Mouse (Mus musculus): ENCODE measurements around the gene Ell3. TPM values are rescaled to one million over a fixed set of nuclear protein-coding genes. Genes with fewer than 3 reads are reported as not detected.
A peak's percentile ranks its signal among the peaks of the same experiment; 100 is the strongest.
"Not testable (repeated sequence)": the region's sequence is repeated elsewhere in the genome, so short reads cannot be mapped to it uniquely, and the experiment has no call there.

The Ell3 gene
- polyA plus RNA-seq, 1 experiment from 2014 or later = 3.6 TPM

- not testable (repeated sequence) for H3K9me3 ChIP-seq (replicated peaks; ENCODE audit: control insufficient read depth, low read length); H3K4me3 ChIP-seq (ENCODE audit: low read depth, low read length); H3K4me2 ChIP-seq (ENCODE audit: low read depth, low read length); H3K36me3 ChIP-seq (ENCODE audit: control insufficient read depth, insufficient read depth); ATAC-seq (ENCODE audit: low read depth); H3K9ac ChIP-seq (ENCODE audit: low read depth, low read length); H3K27me3 ChIP-seq (ENCODE audit: control insufficient read depth, insufficient read depth, low read depth, low read length); H3K4me1 ChIP-seq (ENCODE audit: control insufficient read depth, low read depth, low read length); H3K27ac ChIP-seq (ENCODE audit: low read length)
- 88% methylated on average over 3 of the region's 3 CpGs for WGBS (ENCODE audit: insufficient replicate concordance)
These were observed 28.7 kb upstream of the Ell3 start for GRCm38 (mm10) chr2:121472783-121473182.

- 0 out of 2 replicates have a peak, but pooled peaks have one; percentile 17 for ATAC-seq (ENCODE audit: low read depth)
- H3K4me3 ChIP-seq (ENCODE audit: low read depth, low read length); H3K9me3 ChIP-seq (replicated peaks; ENCODE audit: control insufficient read depth, low read length); H3K27me3 ChIP-seq (ENCODE audit: control insufficient read depth, insufficient read depth, low read depth, low read length); H3K9ac ChIP-seq (ENCODE audit: low read depth, low read length); H3K4me1 ChIP-seq (ENCODE audit: control insufficient read depth, low read depth, low read length); H3K27ac ChIP-seq (ENCODE audit: low read length); H3K4me2 ChIP-seq (ENCODE audit: low read depth, low read length); H3K36me3 ChIP-seq (ENCODE audit: control insufficient read depth, insufficient read depth): not testable (repeated sequence)
- no CpG with 5 or more reads among the region's 6 CpGs for WGBS (ENCODE audit: insufficient replicate concordance)
These were observed 24.9 kb upstream of the Ell3 start for GRCm38 (mm10) chr2:121468982-121469381.

GRCm38 (mm10) chr2:121460071-121460470 lies 16.0 kb upstream of the Ell3 start:
- H3K4me3 ChIP-seq (ENCODE audit: low read depth, low read length) = no peak overlapping the region
- no peak for ATAC-seq (ENCODE audit: low read depth)
- no peaks in the 10 kb centered on the region for H3K9me3 ChIP-seq (replicated peaks; ENCODE audit: control insufficient read depth, low read length)
- no peak overlapping the region for H3K9ac ChIP-seq (ENCODE audit: low read depth, low read length)
- peaks cover 14% of the 10 kb centered on the region for H3K4me1 ChIP-seq (ENCODE audit: control insufficient read depth, low read depth, low read length)
- H3K27me3 ChIP-seq (ENCODE audit: control insufficient read depth, insufficient read depth, low read depth, low read length) = no peaks in the 10 kb centered on the region
- no peak overlapping the region for H3K4me2 ChIP-seq (ENCODE audit: low read depth, low read length)
- H3K36me3 ChIP-seq (ENCODE audit: control insufficient read depth, insufficient read depth) = peaks cover 6% of the 10 kb centered on the region; the same call in 1 of the 2 replicates
- WGBS (ENCODE audit: insufficient replicate concordance) = 70% methylated on average over 2 of the region's 2 CpGs
- H3K27ac ChIP-seq (ENCODE audit: low read length) = no peak overlapping the region

GRCm38 (mm10) chr2:121456692-121457642 lies 12.9 kb upstream of the Ell3 start, which contains the start of gene Serinc4:
Serinc4 (minus strand) TSS chr2:121456781.
- Histone ChIP-seq H3K4me3 (ENCODE audit: low read depth, low read length) (peak within 1 kb of the TSS; percentile 85), H3K36me3 (ENCODE audit: control insufficient read depth, insufficient read depth) (peaks cover 9% of the 10 kb centered on the region; the same call in 1 of the 2 replicates), H3K27me3 (ENCODE audit: control insufficient read depth, insufficient read depth, low read depth, low read length) (no peaks in the 10 kb centered on the region), H3K27ac (ENCODE audit: low read length) (peak within 1 kb of the TSS; percentile 93), H3K4me1 (ENCODE audit: control insufficient read depth, low read depth, low read length) (peaks cover 16% of the 10 kb centered on the region), H3K9me3 (replicated peaks; ENCODE audit: control insufficient read depth, low read length) (no peaks in the 10 kb centered on the region), H3K4me2 (ENCODE audit: low read depth, low read length) (peak within 1 kb of the TSS; percentile 81), H3K9ac (ENCODE audit: low read depth, low read length) (peak within 1 kb of the TSS; percentile 87)
- WGBS (ENCODE audit: insufficient replicate concordance) = 2% methylated on average over 41 of the region's 41 CpGs
- ATAC-seq (ENCODE audit: low read depth) = peak; percentile 97

GRCm38 (mm10) chr2:121455534-121455933 lies 11.5 kb upstream of the Ell3 start:
- peaks cover 24% of the 10 kb centered on the region for H3K4me1 ChIP-seq (ENCODE audit: control insufficient read depth, low read depth, low read length)
- no peak overlapping the region for H3K4me3 ChIP-seq (ENCODE audit: low read depth, low read length)
- no peak overlapping the region for H3K27ac ChIP-seq (ENCODE audit: low read length)
- 0 out of 2 replicates have a peak, but pooled peaks cover 9% of the 10 kb centered on the region for H3K36me3 ChIP-seq (ENCODE audit: control insufficient read depth, insufficient read depth)
- no peak overlapping the region for H3K9ac ChIP-seq (ENCODE audit: low read depth, low read length)
- no peaks in the 10 kb centered on the region for H3K9me3 ChIP-seq (replicated peaks; ENCODE audit: control insufficient read depth, low read length)
- H3K4me2 ChIP-seq (ENCODE audit: low read depth, low read length) = no peak overlapping the region
- 74% methylated on average over 5 of the region's 5 CpGs for WGBS (ENCODE audit: insufficient replicate concordance)
- no peak for ATAC-seq (ENCODE audit: low read depth)
- H3K27me3 ChIP-seq (ENCODE audit: control insufficient read depth, insufficient read depth, low read depth, low read length) = no peaks in the 10 kb centered on the region

GRCm38 (mm10) chr2:121453917-121454316 lies 9.8 kb upstream of the Ell3 start:
- no peak overlapping the region for H3K4me2 ChIP-seq (ENCODE audit: low read depth, low read length)
- no peak overlapping the region for H3K9ac ChIP-seq (ENCODE audit: low read depth, low read length)
- H3K4me1 ChIP-seq (ENCODE audit: control insufficient read depth, low read depth, low read length) = peaks cover 31% of the 10 kb centered on the region
- H3K9me3 ChIP-seq (replicated peaks; ENCODE audit: control insufficient read depth, low read length) = no peaks in the 10 kb centered on the region
- H3K4me3 ChIP-seq (ENCODE audit: low read depth, low read length) = no peak overlapping the region
- ATAC-seq (ENCODE audit: low read depth) = no peak
- H3K27me3 ChIP-seq (ENCODE audit: control insufficient read depth, insufficient read depth, low read depth, low read length) = no peaks in the 10 kb centered on the region
- 0 out of 2 replicates have a peak, but pooled peaks cover 9% of the 10 kb centered on the region for H3K36me3 ChIP-seq (ENCODE audit: control insufficient read depth, insufficient read depth)
- no peak overlapping the region for H3K27ac ChIP-seq (ENCODE audit: low read length)
- WGBS (ENCODE audit: insufficient replicate concordance) = 83% methylated on average over 6 of the region's 6 CpGs

GRCm38 (mm10) chr2:121452990-121453389 lies 8.9 kb upstream of the Ell3 start, which contains the start of gene Hypk:
Hypk (plus strand) TSS chr2:121453290.
- no peak for ATAC-seq (ENCODE audit: low read depth)
- 56% methylated on average over 4 of the region's 4 CpGs for WGBS (ENCODE audit: insufficient replicate concordance)
- Histone ChIP-seq H3K4me3 (ENCODE audit: low read depth, low read length) (no peak within 1 kb of the TSS), H3K4me2 (ENCODE audit: low read depth, low read length) (no peak within 1 kb of the TSS), H3K27ac (ENCODE audit: low read length) (no peak within 1 kb of the TSS), H3K36me3 (ENCODE audit: control insufficient read depth, insufficient read depth) (0 out of 2 replicates have a peak, but pooled peaks cover 3% of the 10 kb centered on the region), H3K4me1 (ENCODE audit: control insufficient read depth, low read depth, low read length) (peaks cover 32% of the 10 kb centered on the region), H3K9me3 (replicated peaks; ENCODE audit: control insufficient read depth, low read length) (no peaks in the 10 kb centered on the region), H3K9ac (ENCODE audit: low read depth, low read length) (no peak within 1 kb of the TSS), H3K27me3 (ENCODE audit: control insufficient read depth, insufficient read depth, low read depth, low read length) (no peaks in the 10 kb centered on the region)

GRCm38 (mm10) chr2:121452361-121452760 lies 8.3 kb upstream of the Ell3 start:
- no peak overlapping the region for H3K4me2 ChIP-seq (ENCODE audit: low read depth, low read length)
- H3K9me3 ChIP-seq (replicated peaks; ENCODE audit: control insufficient read depth, low read length) = no peaks in the 10 kb centered on the region
- H3K27me3 ChIP-seq (ENCODE audit: control insufficient read depth, insufficient read depth, low read depth, low read length) = no peaks in the 10 kb centered on the region
- no peak for ATAC-seq (ENCODE audit: low read depth)
- no peak overlapping the region for H3K4me3 ChIP-seq (ENCODE audit: low read depth, low read length)
- peaks cover 29% of the 10 kb centered on the region for H3K4me1 ChIP-seq (ENCODE audit: control insufficient read depth, low read depth, low read length)
- no peak overlapping the region for H3K27ac ChIP-seq (ENCODE audit: low read length)
- WGBS (ENCODE audit: insufficient replicate concordance) = 75% methylated on average over 4 of the region's 4 CpGs
- 0 out of 2 replicates have a peak, but pooled peaks cover 3% of the 10 kb centered on the region for H3K36me3 ChIP-seq (ENCODE audit: control insufficient read depth, insufficient read depth)
- no peak overlapping the region for H3K9ac ChIP-seq (ENCODE audit: low read depth, low read length)

GRCm38 (mm10) chr2:121450093-121450492 lies 6.0 kb upstream of the Ell3 start:
- 0 out of 2 replicates have a peak, but pooled peaks cover 3% of the 10 kb centered on the region for H3K36me3 ChIP-seq (ENCODE audit: control insufficient read depth, insufficient read depth)
- H3K27me3 ChIP-seq (ENCODE audit: control insufficient read depth, insufficient read depth, low read depth, low read length) = no peaks in the 10 kb centered on the region
- peaks cover 22% of the 10 kb centered on the region for H3K4me1 ChIP-seq (ENCODE audit: control insufficient read depth, low read depth, low read length)
- WGBS (ENCODE audit: insufficient replicate concordance) = under 1% methylated on average over 7 of the region's 7 CpGs
- peak overlapping the region; percentile 89 for H3K4me2 ChIP-seq (ENCODE audit: low read depth, low read length)
- no peak for ATAC-seq (ENCODE audit: low read depth)
- peak overlapping the region; percentile 92 for H3K27ac ChIP-seq (ENCODE audit: low read length)
- H3K9me3 ChIP-seq (replicated peaks; ENCODE audit: control insufficient read depth, low read length) = no peaks in the 10 kb centered on the region
- peak overlapping the region; percentile 99 for H3K4me3 ChIP-seq (ENCODE audit: low read depth, low read length)
- H3K9ac ChIP-seq (ENCODE audit: low read depth, low read length) = peak overlapping the region; percentile 99

Measured in liver, embryonic 16.5 days (tissue).